Mouse (Mus musculus): Measurements from ENCODE around the gene Pxylp1.
"Not testable (repeated sequence)": the region's sequence is repeated elsewhere in the genome, so short reads cannot be mapped to it uniquely, and the experiment has no call there.

Gene Pxylp1

GRCm38 (mm10) chr9:96892546-96892945 lies at the start of gene Pxylp1:
Pxylp1 (minus strand) TSS chr9:96892669.
- peak; percentile 80 for DNase-seq (ENCODE audit: low spot score)

DNA sequence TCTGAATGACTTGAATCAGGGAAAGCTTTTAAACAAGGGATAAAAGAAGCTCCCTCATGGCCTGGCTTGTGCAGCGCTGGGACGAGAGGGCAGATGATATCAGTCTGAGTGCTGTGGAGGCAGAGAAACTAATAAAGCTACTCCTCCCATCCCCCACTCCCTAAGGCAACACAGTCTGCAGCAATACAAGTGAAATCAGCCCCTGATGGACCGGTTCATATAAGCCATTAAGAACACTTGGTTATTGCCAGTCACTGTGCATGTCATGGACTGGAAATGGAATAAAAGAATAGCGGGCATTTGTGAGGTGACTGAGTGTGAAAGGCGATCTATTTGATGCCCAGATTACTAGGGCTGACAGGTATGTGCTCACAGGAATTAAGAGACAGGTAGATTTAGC lies 46.4 kb upstream of the Pxylp1 start:
- DNase-seq (ENCODE audit: low spot score): no peak

- DNase-seq (ENCODE audit: low spot score): not testable (repeated sequence)
These were observed 44.0 kb upstream of the Pxylp1 start for GRCm38 (mm10) chr9:96936427-96936826.

DNA sequence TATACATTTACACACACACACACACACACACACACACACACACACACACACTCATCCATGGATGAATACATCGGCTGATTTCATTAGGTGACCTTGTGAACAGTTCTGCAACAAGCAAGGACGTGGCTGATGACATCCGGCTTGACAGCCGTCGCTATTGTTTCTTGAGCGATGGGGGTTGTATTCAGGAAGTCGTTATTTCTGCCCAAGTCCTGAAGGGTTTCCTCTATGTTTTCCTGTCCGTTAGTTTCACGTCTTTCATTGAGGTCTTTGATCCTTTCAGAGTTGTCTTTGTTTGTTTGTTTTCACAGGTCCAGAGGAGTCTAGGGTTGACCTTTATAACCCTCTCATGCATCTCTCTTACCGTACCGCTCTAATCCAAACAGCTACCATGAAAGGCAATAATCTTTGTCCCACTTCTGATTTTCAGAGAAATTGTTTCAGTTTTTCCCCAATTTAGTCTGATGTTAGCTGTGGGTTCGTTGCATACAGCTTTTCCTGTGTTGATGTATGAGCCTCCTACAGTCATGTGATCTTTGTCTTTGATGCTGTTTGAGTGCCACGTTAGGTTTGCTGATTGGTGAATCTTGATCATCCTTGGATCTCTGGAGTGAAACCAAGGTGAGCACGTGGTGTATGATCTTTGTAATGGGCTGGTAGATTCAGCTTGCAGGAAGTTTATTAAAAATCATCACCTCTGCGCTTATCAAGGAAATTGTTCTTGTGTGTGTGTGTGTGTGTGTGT lies 43.3 kb upstream of the Pxylp1 start:
- DNase-seq (ENCODE audit: low spot score): no peak

- no peak for DNase-seq (ENCODE audit: low spot score)
These were observed 42.3 kb upstream of the Pxylp1 start for GRCm38 (mm10) chr9:96934816-96935215.

- DNase-seq (ENCODE audit: low spot score): no peak
These were observed 40.3 kb upstream of the Pxylp1 start for GRCm38 (mm10) chr9:96932751-96933150.

- DNase-seq (ENCODE audit: low spot score): no peak
These were observed 31.3 kb upstream of the Pxylp1 start for GRCm38 (mm10) chr9:96923577-96924316.

DNA sequence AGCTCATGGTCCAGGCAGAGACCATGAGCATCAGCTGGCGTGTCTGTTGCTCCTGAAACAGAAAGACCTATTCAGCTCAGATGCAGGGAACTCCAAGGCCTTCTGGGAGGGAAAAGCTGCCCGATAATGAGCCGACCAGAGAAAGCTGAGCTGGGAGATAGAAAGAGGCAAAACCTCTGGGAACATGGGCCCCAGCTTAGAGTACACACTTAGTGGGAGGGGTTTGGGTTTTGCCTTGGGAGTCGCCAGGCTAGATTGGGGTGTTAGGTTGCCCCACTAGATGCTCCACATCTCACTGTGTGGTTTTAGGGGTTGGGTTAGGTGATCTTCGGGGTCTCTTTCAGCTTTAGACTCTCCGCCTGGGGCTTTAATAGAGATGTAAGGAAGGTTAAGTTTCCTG lies 30.6 kb upstream of the Pxylp1 start:
- no peak for DNase-seq (ENCODE audit: low spot score)

DNA sequence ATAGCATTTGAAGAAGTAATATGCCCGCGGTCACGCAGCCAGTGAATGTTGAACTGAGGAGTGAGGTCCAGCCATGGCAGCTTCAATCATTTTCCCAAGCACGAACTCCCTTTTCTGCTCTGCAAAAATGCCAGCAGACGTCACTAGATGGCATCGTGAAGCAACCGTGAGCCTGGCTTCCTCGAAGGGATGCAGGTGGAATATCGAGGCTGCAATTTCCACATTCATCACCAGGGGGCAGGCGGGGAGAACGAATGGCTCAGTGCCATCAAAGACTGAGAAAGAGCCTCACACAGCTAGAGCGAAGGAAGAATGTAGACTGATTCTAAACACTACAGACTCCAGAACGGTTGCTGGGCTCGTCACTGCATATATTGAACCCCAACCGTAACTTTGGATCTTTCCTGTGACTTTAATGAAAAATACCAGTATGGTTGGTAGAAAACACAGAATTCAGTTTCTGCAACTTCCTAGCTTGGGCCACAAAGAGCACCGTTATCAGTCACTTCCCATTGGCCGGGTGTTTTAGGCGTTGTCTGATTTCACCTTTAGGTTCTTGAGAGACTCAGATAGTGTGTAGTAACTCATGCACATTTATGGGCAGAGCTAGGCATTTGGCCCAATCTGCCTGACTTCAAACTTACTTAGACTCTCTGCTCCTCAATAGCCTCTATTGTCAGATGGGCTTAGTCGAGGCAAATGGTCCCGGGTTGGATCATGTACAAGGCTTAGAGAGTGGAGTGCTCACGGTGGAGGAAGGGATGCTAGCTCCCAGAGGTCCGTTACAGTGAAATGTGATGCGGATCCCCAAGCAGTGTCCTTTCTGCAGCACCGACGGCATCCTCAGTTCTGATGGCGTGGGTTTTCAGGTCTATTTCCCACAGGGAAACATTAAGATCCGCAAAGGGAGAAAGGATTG lies 24.4 kb upstream of the Pxylp1 start:
- peak; percentile 99 for DNase-seq (ENCODE audit: low spot score)

- DNase-seq (ENCODE audit: low spot score): no peak
These were observed 23.6 kb upstream of the Pxylp1 start for GRCm38 (mm10) chr9:96916076-96916475.

GRCm38 (mm10) chr9:96914851-96915250 lies 22.4 kb upstream of the Pxylp1 start:
- DNase-seq (ENCODE audit: low spot score): no peak

- DNase-seq (ENCODE audit: low spot score): no peak
These were observed 21.5 kb upstream of the Pxylp1 start for GRCm38 (mm10) chr9:96914005-96914404.

GRCm38 (mm10) chr9:96909503-96909902 lies 17.0 kb upstream of the Pxylp1 start:
- no peak for DNase-seq (ENCODE audit: low spot score)

- no peak for DNase-seq (ENCODE audit: low spot score)
These were observed 16.3 kb upstream of the Pxylp1 start for GRCm38 (mm10) chr9:96908737-96909136.

DNA sequence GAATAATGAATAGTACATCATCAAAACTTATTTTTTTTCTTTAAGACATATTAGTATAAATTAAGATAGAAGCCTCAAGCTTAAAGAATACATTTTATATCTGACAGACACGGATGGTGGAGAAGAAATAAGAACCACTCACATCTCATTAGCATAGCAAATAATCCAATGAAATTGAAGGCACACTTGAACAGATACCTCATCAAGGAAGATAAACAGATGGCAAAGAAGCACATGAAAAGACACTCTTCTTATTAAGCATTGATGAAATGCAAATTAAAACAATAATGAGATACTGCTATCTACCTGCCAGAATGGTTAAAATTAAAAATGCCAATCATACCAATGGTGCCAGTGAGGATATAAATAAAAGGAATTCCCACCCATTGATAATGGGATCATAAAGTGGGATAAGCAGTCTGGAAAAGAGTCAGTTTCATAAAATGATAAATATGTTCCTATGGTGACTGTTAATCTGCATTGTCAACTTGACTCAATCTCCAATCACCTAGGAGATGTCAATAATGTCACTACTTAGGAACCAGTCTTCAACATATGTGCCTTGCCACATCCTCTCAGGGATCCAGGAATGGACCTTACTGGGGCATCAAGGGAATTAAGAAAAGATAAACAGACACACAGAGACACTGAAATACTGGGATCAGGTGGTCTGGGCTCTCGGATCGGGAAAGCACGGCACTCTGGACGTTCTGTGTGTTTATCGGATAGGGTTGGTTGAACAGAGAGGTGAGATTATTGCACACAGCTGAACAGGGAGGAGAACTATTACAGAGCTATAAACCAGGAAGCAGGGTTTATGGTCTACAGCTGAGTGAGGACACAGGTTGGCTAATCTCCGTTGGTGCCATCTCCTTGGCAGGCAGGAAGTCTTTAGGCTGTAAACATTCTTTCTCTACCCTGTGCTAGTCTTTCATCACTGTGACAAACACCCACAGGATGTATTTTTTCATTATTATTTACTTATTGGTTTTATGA lies 12.2 kb upstream of the Pxylp1 start:
- DNase-seq (ENCODE audit: low spot score): no peak

DNA sequence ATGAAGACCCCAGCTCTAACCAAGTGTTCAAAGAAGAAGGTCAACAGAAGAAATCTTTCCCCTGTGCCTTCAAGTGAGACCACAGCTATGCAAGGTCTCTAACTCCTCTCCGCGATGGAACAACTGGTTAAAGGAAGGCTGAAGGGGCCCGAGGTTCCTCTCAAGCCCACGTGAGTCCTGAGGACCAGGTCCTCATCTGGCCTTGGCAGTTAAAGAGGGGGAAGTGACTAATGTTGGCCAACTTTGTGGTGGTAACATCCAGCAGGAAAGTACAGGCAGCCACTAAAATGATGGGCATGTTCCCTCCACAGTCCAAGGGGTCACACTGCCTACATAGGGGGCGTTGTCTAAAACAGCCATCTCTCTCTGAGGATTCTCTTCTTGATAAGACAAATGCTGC lies 7.2 kb upstream of the Pxylp1 start:
- DNase-seq (ENCODE audit: low spot score): no peak

DNA sequence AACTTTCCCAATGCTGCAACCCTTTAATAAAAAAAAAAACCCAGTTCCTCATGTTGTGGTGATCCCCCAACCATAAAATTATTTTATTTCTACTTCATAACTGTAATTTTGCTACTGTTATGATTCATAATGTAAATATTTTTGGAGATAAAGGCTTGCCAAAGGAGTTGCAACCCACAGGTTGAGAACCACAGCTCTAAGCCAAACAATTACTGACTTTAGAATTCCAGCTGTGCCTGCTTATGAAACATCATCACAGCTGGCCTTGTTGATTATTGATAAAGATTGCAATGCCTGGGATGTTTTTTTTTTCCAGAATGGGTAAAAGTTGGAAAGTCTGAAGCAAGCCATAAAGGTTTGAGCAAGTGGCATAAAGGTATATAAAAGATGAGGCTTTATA lies 6.5 kb upstream of the Pxylp1 start:
- DNase-seq (ENCODE audit: low spot score): no peak

DNA sequence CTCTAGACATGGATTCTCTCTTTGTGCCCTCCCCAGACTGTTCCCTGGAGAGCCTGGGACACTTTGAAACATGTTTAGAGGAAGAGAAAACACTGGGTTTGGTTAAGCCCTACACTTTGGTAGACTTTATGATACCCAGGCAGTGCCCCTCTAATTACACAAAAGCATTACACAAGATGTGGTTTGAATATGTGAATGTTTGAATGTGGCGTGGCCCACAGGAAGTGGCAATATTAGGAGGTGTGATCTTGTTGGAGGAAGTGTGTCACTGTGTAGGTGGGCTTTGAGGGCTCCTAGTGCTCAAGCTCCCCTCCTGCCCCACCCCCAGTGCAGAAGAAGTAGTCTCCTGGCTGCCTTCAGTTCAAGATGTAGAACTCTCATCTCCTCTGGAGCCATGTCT lies 4.2 kb upstream of the Pxylp1 start:
- DNase-seq (ENCODE audit: low spot score): no peak

DNA sequence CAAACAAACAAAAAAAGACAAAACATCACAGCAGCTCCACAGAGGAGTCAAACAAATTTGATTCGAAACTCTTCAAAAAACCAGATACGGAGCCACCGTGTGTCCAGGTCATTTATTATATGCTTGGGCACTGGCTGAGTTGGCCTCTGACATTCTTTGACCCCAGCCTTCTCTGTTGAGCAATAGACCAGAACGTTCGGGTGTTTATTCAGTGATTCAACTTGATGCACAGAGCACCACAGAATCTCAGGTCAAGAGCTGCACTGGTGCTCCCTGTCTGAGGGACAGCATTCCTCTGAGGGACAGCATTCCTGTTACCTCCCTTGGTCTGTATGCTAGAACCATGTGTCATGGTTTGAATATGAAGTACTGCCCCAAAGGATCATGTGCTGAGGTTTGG lies 1.1 kb upstream of the Pxylp1 start:
- no peak for DNase-seq (ENCODE audit: low spot score)

DNA sequence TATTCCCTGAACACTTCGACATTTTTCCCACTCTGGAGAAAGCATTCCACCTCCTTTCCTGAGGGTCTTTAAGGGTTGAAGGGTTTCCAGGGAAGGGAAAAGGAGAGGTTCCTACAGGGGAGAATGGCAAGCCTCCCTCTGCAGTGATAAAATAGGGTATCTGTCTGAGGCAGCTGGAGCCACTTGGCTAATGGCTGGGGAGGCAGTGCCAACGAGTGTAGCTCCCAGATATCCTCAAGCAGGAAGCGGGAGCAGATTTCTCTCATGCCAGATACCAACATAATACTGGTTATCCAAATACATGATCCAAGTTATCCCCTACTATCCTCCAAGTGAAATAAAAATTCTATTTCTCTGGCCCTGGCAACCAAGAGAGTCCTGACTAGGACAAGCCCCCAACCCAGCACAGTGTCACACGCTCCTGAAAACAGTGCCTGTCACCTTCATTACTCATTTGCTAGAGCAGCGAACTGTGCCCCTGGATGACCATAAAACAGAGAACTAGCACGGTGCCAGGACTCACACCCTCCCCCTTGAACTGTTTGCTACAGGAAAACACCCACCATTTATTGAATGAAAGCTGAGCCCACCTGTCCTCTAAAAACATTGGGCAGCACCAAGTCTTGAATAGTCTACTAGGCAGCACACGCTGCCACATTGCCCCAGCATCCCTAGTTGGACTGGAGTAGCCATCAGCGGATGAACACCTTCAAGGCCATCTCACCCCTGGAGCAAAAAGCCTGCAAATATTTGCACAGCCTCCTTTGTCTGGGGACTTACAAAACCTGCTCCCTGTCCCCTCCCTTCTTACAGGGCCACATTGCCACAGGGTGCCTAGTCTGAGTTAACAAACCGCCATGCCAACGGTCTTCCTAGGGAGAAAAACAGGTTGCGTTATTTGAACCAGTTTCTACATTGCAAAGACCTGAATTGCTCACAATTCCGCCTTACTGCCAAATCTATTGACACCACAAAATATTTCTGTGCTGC lies 833 bp downstream of the Pxylp1 start:
- no peak for DNase-seq (ENCODE audit: low spot score)
